Mouse (Mus musculus) kidney, embryonic 15.5 days (tissue): ENCODE measurements around the gene Tdrd3. TPM values are rescaled to one million over a fixed set of nuclear protein-coding genes. Genes with fewer than 3 reads are reported as not detected.

Experiments
- ATAC-seq: fragments of 200-750 bp; cut with Nextera tagmentation; replicated peaks from 2 replicates; pipeline ENCODE4 v1.8.0; 2017; ENCODE audit warnings: moderate TSS enrichment; ENCODE audit not compliant: low FRiP score
- H3K27ac ChIP-seq: fragments of 300-500 bp; sonication (generic); 2 replicates; pipeline ENCODE4 v1.5.1; 2015; ENCODE audit warnings: mild to moderate bottlenecking, inconsistent platforms
- H3K27me3 ChIP-seq: fragments of 300-500 bp; sonication (generic); 2 replicates; pipeline ENCODE4 v1.6.1; 2015; ENCODE audit warnings: inconsistent platforms
- H3K36me3 ChIP-seq: fragments of 300-500 bp; sonication (generic); 2 replicates; pipeline ENCODE4 v1.6.1; 2015; ENCODE audit warnings: inconsistent platforms
- H3K4me1 ChIP-seq: fragments of 300-500 bp; sonication (generic); 2 replicates; pipeline ENCODE4 v1.6.1; 2015; ENCODE audit warnings: inconsistent platforms
- H3K4me2 ChIP-seq: fragments of 300-500 bp; sonication (generic); 2 replicates; pipeline ENCODE4 v1.6.1; 2015; ENCODE audit warnings: moderate library complexity, mild to moderate bottlenecking, inconsistent platforms
- H3K4me3 ChIP-seq: fragments of 300-500 bp; sonication (generic); replicated peaks from 2 replicates; pipeline ENCODE4 v1.5.1; 2015; ENCODE audit warnings: mild to moderate bottlenecking, inconsistent platforms
- H3K9ac ChIP-seq: fragments of 300-500 bp; sonication (generic); 2 replicates; pipeline ENCODE4 v1.6.1; 2015; ENCODE audit warnings: mild to moderate bottlenecking, inconsistent platforms
- H3K9me3 ChIP-seq: fragments of 300-500 bp; sonication (generic); replicated peaks from 2 replicates; pipeline ENCODE4 v1.6.1; 2016; ENCODE audit warnings: inconsistent platforms
- WGBS: fragments of 180-500 bp; shearing (Covaris S2); methylation state at CpG from one replicate; pipeline ENCODE4 v1.1.7; 2015; ENCODE audit warnings: mixed read lengths; 5-methylcytosine and 5-hydroxymethylcytosine counted together
- polyA plus RNA-seq: library from polyadenylated mRNA; unstranded; fragments of >200 nt; fragmentation: Nextera tagmentation; extraction: Ambion mirVana; gene quantifications from 2 replicates; pipeline ENCODE4 v1.2.1, GENCODE M21; 2015

The Tdrd3 gene
- polyA plus RNA-seq, 1 experiment from 2014 or later: 27.9 TPM

DNA sequence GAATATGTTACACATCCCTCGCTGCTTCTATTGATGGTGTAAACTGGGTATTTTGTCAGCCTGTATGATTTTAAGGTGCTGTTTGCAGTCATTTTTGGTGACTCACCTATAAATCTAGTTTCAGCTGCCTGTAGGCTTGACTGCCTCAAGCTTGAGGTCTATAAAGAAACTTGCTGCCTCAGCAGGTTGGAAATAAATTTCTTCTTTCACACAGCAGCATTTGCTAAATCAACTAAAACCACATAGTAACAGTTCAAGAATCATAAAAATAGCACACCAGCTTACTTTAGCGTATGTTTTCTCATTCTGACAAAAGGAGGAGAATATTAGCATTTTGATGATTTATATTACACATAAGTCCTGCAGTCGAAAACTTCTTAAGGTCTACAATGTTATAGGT is 6.0 kb downstream of the Tdrd3 start:
- Histone ChIP-seq H3K27ac (no peak overlapping the region), H3K9ac (no peak overlapping the region), H3K27me3 (no peaks in the 10 kb centered on the region), H3K4me2 (no peak overlapping the region), H3K9me3 (no peaks in the 10 kb centered on the region), H3K36me3 (no peaks in the 10 kb centered on the region), H3K4me1 (peaks cover 13% of the 10 kb centered on the region; the same call in 1 of the 2 replicates), H3K4me3 (no peak overlapping the region)
- WGBS: 74% methylated on average over 3 of the region's 3 CpGs
- ATAC-seq: no peak

DNA sequence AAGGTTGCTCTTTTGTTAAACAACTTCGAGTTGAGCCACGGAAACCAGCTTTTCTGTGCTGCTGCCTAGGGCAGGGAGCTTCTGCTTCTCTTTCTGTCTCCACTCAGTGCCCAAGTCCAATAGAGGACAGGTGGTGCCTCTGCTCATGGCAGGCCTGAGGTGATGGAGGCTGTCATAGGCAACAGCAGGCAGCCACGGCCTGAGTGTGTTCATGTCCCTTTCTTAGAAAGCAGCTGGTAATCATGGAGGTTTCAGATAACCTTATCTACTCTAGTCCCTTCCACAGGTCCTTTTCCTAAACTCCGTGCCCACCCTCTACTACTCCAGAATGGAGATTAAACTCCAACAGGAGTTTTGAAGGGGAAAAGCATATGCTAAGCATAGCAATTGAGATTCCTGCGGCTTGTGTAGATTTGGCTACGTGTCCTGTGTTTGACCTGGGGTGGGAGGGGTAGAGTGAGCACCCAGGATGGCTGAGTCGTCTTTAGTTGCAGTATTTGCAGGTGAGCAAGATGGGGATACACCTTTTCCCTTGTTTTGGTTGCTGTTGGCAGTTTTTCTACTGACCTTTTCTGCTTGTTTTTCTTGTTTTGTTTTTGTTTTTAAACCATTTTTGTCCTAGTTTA is 10.0 kb downstream of the Tdrd3 start:
- no peaks in the 10 kb centered on the region for H3K4me1 ChIP-seq
- no peak overlapping the region for H3K9ac ChIP-seq
- H3K27me3 ChIP-seq: no peaks in the 10 kb centered on the region
- H3K9me3 ChIP-seq: no peaks in the 10 kb centered on the region
- H3K27ac ChIP-seq: no peak overlapping the region
- ATAC-seq: no peak; the same call in 1 of the 2 replicates
- 65% methylated on average over 7 of the region's 7 CpGs for WGBS
- no peak overlapping the region for H3K4me2 ChIP-seq
- no peaks in the 10 kb centered on the region for H3K36me3 ChIP-seq
- H3K4me3 ChIP-seq: no peak overlapping the region

DNA sequence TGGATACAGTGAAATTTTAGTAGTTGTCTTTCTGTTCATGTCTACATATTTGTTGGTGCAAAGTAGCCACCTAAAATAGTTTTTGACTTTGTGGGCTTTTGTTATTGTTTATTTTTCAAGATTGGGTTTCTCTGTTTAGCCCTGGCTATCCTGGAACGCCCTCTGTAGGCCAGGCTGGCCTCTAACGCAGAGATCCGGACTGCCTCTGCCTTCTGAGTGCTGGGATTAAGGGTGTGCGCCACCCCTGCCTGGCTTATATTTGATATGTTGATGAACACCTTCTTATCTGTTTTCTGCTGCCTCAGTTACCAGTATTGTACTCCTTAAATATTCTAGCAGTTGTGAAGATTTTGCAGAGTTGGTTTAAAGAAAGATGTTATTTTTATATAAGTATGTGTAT is 10.6 kb downstream of the Tdrd3 start:
- H3K4me1 ChIP-seq: no peaks in the 10 kb centered on the region
- 93% methylated on average over 4 of the region's 4 CpGs for WGBS

DNA sequence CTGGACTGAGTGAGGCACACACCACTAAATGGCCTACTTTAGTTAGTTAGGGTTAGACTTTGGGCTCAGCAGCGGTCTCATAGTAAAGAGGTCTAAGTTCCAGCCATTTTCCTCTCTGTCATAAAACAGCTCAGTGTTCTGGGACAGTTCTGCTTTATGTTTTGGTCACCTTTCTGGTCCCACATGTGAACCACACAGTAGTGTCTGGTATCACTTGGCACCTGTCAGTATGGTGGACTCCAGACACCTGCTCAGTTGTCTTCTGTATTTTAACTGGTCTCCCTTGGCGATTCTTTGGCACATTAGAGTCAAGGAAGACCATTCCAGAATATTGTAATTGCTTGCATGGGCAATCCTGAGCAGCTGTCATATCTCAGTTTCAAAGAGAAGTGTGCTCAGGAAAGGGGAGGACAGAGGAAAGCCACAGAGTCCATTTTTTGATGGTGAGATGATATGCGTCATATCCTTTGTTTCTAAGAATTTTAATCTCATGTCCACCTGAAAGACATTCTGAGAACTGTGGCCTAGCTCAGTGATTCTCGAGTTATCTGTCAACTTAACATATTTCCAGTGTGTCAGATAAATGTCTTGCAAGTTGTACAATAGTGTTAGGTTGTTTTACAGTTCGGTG is 11.3 kb downstream of the Tdrd3 start:
- Histone ChIP-seq H3K9ac (no peak overlapping the region), H3K36me3 (no peaks in the 10 kb centered on the region), H3K4me3 (no peak overlapping the region), H3K27me3 (no peaks in the 10 kb centered on the region), H3K4me1 (no peaks in the 10 kb centered on the region), H3K9me3 (no peaks in the 10 kb centered on the region), H3K4me2 (no peak overlapping the region), H3K27ac (no peak overlapping the region)
- ATAC-seq: no peak
- WGBS: 89% methylated on average over 5 of the region's 5 CpGs

More for the DNA sequence above, 10.6 kb downstream of the Tdrd3 start:
- Histone ChIP-seq H3K27ac (no peak overlapping the region), H3K4me3 (no peak overlapping the region), H3K9ac (no peak overlapping the region), H3K36me3 (no peaks in the 10 kb centered on the region), H3K27me3 (no peaks in the 10 kb centered on the region), H3K9me3 (no peaks in the 10 kb centered on the region), H3K4me2 (no peak overlapping the region)
- no peak for ATAC-seq

DNA sequence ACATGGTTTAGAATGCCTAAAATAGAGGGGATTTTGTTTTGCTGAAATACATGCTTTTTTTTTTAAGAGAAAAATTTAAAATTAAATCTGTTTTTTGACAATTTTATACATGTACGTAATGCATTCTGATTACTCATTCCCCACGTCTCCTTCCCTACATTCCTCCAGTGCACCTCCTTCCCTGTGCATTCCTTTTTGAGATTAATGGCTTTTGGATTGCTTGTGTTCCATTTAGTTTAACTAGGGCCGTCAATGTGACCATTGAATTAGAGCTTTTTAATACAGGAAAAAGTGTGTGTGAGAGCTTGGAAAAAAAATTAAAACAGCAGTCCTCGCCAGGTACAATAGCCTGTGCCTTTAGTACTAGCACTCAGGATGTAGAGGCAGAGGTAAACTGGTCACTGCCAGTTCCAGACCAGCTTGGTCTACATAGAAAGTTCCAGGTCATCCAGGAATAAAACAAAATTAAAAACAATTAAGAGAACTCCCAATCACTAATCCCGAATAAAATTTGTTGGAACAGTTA is 17.0 kb downstream of the Tdrd3 start:
- Histone ChIP-seq H3K27ac (peak overlapping the region; percentile 58; the same call in 1 of the 2 replicates), H3K36me3 (peaks cover 9% of the 10 kb centered on the region; the same call in 1 of the 2 replicates), H3K4me1 (no peaks in the 10 kb centered on the region), H3K9me3 (no peaks in the 10 kb centered on the region), H3K27me3 (no peaks in the 10 kb centered on the region), H3K4me2 (no peak overlapping the region), H3K4me3 (no peak overlapping the region), H3K9ac (no peak overlapping the region)
- ATAC-seq: peak; percentile 56; the same call in 1 of the 2 replicates
- WGBS: 55% methylated on average over 5 of the region's 5 CpGs

DNA sequence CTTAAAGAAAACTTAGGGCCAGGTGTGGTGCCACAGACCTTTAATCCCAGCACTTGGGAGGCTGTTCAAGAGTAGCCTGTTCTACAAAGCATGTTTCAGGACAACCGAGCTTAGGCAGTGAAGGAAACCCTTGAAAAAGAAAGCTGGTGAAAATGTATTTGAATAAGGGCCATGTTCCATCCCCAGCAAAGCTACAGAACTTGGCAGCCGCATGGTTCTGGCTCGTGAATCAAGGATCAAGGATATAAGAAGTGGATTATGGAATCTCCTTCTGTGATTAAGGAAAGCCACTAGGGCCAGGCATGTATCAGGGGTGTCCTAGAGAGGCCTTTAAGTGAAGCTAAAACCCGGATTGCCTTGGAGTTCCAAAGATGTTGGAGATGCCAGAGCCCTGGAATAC is 18.9 kb downstream of the Tdrd3 start:
- 92% methylated on average over 4 of the region's 4 CpGs for WGBS
- no peaks in the 10 kb centered on the region for H3K9me3 ChIP-seq
- H3K4me1 ChIP-seq: peaks cover 4% of the 10 kb centered on the region; the same call in 1 of the 2 replicates
- H3K27ac ChIP-seq: no peak overlapping the region
- no peaks in the 10 kb centered on the region for H3K27me3 ChIP-seq
- ATAC-seq: no peak
- H3K4me3 ChIP-seq: no peak overlapping the region
- no peak overlapping the region for H3K9ac ChIP-seq
- peaks cover 9% of the 10 kb centered on the region; the same call in 1 of the 2 replicates for H3K36me3 ChIP-seq
- no peak overlapping the region for H3K4me2 ChIP-seq

DNA sequence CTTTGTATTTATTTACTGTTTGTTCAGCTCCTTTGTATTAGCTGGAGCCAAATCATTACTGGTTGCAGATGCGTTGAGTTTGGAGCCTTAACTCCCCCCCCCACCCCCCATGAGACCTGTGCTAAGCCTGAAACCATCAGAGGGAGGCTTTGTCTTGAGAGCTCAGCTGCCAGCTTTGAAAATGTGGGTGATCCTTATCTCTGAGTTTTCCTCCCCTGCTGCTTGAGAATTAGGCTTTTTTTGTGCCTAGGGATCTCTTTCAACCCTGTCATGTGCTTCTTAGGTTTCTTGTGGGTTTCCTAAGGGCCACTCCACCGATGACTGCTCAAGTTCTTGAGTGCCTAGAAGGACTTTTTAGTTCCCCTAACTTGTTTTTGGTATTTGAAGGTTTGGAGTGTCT is 23.3 kb downstream of the Tdrd3 start:
- Histone ChIP-seq H3K36me3 (peaks cover 9% of the 10 kb centered on the region; the same call in 1 of the 2 replicates), H3K9ac (no peak overlapping the region), H3K4me2 (no peak overlapping the region), H3K27me3 (no peaks in the 10 kb centered on the region), H3K9me3 (no peaks in the 10 kb centered on the region), H3K4me1 (peaks cover 8% of the 10 kb centered on the region), H3K4me3 (no peak overlapping the region), H3K27ac (no peak overlapping the region)
- no peak for ATAC-seq
- 16% methylated on average over 2 of the region's 2 CpGs for WGBS

DNA sequence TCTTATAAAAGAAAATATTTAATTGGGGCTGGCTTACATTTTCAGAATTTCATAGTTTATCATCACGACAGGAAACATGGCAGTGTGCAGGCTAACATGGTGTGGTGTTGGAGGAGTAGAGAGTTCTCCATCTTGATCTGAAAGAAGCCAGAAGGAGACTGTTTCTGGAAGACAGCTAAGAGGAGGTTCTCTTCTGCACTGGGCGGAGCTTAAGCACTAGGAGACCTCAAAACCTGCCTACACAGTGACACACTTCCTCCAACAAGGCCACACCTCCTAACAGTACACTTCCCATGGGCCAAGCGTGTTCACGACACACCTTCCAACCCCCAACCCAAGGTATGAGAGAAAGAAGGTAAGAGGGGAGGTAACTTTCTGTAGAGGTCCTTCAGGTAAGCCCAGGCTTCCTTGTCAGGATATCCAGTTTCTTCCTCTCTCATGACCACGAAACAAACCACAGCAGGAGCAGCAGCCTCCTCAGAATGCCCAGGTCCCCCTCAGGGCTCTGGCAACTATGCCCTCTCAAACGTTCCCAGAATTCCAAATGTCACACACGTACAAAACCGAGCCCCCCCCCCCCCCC is 30.0 kb downstream of the Tdrd3 start:
- Histone ChIP-seq H3K36me3 (0 out of 2 replicates have a peak, but pooled peaks cover 2% of the 10 kb centered on the region), H3K4me3 (no peak overlapping the region), H3K27ac (no peak overlapping the region), H3K27me3 (no peaks in the 10 kb centered on the region), H3K9me3 (no peaks in the 10 kb centered on the region), H3K4me1 (peaks cover 3% of the 10 kb centered on the region; the same call in 1 of the 2 replicates), H3K9ac (no peak overlapping the region), H3K4me2 (no peak overlapping the region)
- WGBS: 87% methylated on average over 8 of the region's 8 CpGs
- no peak; the same call in 1 of the 2 replicates for ATAC-seq

DNA sequence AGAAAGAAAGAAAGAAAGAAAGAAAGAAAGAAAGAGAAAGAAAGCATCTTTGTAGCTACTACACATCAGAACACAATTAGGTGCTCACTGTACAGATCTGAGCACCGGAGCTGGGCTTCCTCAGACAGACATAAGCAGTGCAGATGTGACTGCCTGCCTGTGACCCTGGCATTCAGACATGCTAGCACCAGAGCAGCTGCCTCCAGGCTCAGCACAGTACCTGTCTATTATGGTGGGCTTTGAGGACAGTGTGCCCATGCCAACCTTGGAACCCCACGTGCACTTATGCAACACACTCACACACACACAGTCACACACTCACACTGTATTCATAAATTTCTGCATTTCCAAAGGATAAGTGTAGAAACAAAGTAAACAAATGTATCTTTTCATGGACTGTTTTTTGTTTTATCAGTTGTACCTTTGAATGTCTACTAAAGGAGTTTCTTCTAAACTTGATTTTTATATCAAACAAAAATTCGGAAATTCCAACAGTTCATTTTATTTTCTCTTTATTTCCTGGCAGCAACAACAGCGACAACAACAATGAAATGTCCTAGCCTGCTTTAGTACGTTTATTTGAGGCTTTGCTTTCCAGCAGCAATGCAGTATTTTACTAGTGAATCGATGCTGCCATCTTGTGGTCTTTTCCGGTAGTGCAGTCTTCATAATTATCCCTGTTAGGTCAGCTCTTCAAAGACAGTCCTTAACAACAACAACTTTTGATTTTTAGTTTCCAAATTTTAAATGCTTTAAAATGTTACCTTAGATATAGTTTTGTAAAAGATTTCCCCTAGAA is 35.4 kb downstream of the Tdrd3 start:
- Histone ChIP-seq H3K27me3 (no peaks in the 10 kb centered on the region), H3K4me1 (no peaks in the 10 kb centered on the region), H3K9me3 (no peaks in the 10 kb centered on the region), H3K4me2 (no peak overlapping the region), H3K36me3 (peaks cover 8% of the 10 kb centered on the region; the same call in 1 of the 2 replicates), H3K9ac (no peak overlapping the region), H3K4me3 (no peak overlapping the region), H3K27ac (no peak overlapping the region)
- ATAC-seq: peak; percentile 90
- WGBS: 10% methylated on average over 7 of the region's 7 CpGs

DNA sequence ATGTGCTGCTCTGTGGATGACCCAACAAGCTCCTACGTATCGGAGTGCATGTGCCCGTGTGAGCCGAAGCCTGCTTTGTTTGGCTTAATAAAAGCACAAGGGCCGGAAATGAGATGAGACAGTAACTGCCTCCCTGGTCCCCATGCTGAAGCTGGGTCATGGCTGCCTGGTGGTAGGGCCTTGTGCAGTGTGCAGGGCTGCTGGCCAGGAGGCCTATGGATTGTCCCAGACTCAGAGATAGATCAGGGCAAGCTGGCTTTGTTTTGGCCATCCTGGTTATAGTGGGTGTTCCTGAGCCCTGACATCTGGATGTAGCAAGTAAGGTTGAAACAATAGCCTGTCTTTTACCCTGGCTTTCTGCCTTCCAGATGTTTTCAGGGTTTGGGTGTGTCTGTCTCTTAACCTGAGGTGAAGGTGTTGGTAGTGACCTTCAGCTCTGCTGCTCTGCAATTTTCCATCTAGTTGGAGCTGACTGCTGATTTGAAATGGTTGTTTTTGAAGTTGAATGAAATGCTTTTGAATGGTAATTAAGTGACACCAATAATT is 39.3 kb downstream of the Tdrd3 start:
- ATAC-seq: no peak
- 83% methylated on average over 5 of the region's 5 CpGs for WGBS
- H3K27ac ChIP-seq: no peak overlapping the region
- H3K4me3 ChIP-seq: no peak overlapping the region
- H3K4me1 ChIP-seq: no peaks in the 10 kb centered on the region
- H3K36me3 ChIP-seq: peaks cover 6% of the 10 kb centered on the region; the same call in 1 of the 2 replicates
- H3K9ac ChIP-seq: no peak overlapping the region
- H3K9me3 ChIP-seq: no peaks in the 10 kb centered on the region
- H3K4me2 ChIP-seq: no peak overlapping the region
- no peaks in the 10 kb centered on the region for H3K27me3 ChIP-seq

DNA sequence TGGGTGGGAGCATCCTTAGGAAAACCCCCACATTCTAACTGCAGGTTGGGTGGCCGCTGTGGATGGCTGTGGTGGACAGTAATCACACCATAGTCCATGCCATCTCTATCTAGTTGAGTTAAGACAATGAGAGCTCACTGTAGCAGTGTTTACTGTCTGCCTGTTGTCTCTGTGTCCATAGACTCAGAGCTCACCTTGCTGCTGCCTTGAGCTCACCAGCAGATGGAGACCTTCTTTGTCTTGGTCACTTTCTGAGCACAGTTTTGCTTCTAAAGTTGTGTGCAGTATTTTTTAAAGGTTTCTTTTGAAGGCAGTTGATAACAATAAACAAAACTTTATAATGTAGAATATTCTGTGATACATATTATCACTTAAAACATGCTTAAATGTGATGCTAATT is 43.3 kb downstream of the Tdrd3 start:
- peaks cover 3% of the 10 kb centered on the region; the same call in 1 of the 2 replicates for H3K4me1 ChIP-seq
- 79% methylated on average over 1 of the region's 1 CpGs for WGBS
- ATAC-seq: no peak

More for the DNA sequence above, 43.3 kb downstream of the Tdrd3 start:
- no peaks in the 10 kb centered on the region for H3K9me3 ChIP-seq
- no peaks in the 10 kb centered on the region for H3K36me3 ChIP-seq
- H3K27me3 ChIP-seq: no peaks in the 10 kb centered on the region
- no peak overlapping the region for H3K4me2 ChIP-seq
- H3K9ac ChIP-seq: no peak overlapping the region
- H3K27ac ChIP-seq: no peak overlapping the region
- H3K4me3 ChIP-seq: no peak overlapping the region
